Mouse (Mus musculus) ES-Bruce4 (cell line): ENCODE data around the gene Tspan17.
A peak's percentile ranks its signal among the peaks of the same experiment; 100 is the strongest.

Source experiments
- CTCF ChIP-seq: IDR thresholded peaks from one replicate; pipeline ENCODE4 v1.8.1; 2011; ENCODE audit warnings: low read depth, low read length
- EP300 ChIP-seq: IDR thresholded peaks from 2 replicates; pipeline ENCODE4 v1.6.1; 2011; ENCODE audit warnings: low read depth, low read length; ENCODE audit not compliant: insufficient read depth
- POLR2A ChIP-seq: IDR thresholded peaks from one replicate; pipeline ENCODE4 v1.8.1; 2011; ENCODE audit warnings: low read length; ENCODE audit not compliant: insufficient read depth

DNA sequence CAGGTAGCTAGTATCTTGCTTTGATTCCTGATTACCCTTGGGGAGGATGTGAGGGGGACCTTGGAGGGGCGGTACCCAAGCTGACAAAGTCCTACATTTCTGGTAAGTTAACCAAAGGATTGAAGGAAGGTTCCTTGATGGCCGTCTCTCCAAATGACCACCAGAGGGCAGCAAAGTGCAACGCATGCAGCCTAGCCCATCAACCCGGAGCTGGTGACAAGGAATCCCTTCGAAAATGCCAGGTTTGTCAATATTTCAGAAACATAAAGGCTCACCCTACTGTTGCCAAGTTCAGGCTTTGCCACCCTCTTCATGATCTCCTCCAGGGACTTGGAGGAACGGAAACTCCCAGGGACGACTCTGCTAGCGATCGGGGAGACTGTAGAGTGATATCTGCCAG lies 10.5 kb downstream of the Tspan17 start:
- TF ChIP-seq CTCF (peak; percentile 95), EP300 (no peak), POLR2A (no peak)
